Mouse (Mus musculus) midbrain, embryonic 14.5 days (tissue): ENCODE results near the gene Lef1. TPM values are rescaled to one million over a fixed set of nuclear protein-coding genes. Genes with fewer than 3 reads are reported as not detected.

Source experiments
- ATAC-seq: fragments of 200-750 bp; cut with Nextera tagmentation; 2 replicates; pipeline ENCODE4 v1.8.0; 2017; ENCODE audit warnings: moderate number of reproducible peaks, moderate library complexity; ENCODE audit not compliant: low FRiP score, low TSS enrichment
- DNase-seq: peaks from one replicate; pipeline ENCODE4 v3.0.0-alpha.2; 2015
- H3K27ac ChIP-seq: fragments of 300-500 bp; sonication (generic); replicated peaks from 2 replicates; pipeline ENCODE4 v1.5.1; 2014; ENCODE audit warnings: mild to moderate bottlenecking, low read depth, low read length, moderate library complexity
- H3K27me3 ChIP-seq: fragments of 300-500 bp; sonication (generic); 2 replicates; pipeline ENCODE4 v1.6.1; 2014; ENCODE audit warnings: low read length, control low read depth, mixed read lengths; ENCODE audit not compliant: control insufficient read depth, insufficient read depth
- H3K36me3 ChIP-seq: fragments of 300-500 bp; sonication (generic); 2 replicates; pipeline ENCODE4 v1.6.1; 2014; ENCODE audit warnings: low read length, control low read depth; ENCODE audit not compliant: control insufficient read depth, insufficient read depth
- H3K4me1 ChIP-seq: fragments of 300-500 bp; sonication (generic); 2 replicates; pipeline ENCODE4 v1.6.1; 2014; ENCODE audit warnings: mild to moderate bottlenecking, antibody characterized with exemption, low read length, control low read depth; ENCODE audit not compliant: control insufficient read depth, insufficient read depth
- H3K4me2 ChIP-seq: fragments of 300-500 bp; sonication (generic); 2 replicates; pipeline ENCODE4 v1.6.1; 2014; ENCODE audit warnings: mild to moderate bottlenecking, low read length, moderate library complexity
- H3K4me3 ChIP-seq: fragments of 300-500 bp; sonication (generic); replicated peaks from 2 replicates; pipeline ENCODE4 v1.5.1; 2014; ENCODE audit warnings: low read depth, low read length
- H3K9ac ChIP-seq: fragments of 300-500 bp; sonication (generic); replicated peaks from 2 replicates; pipeline ENCODE4 v1.6.1; 2014; ENCODE audit warnings: mild to moderate bottlenecking, low read length, moderate library complexity
- H3K9me3 ChIP-seq: fragments of 300-500 bp; sonication (generic); 2 replicates; pipeline ENCODE4 v1.6.1; 2016; ENCODE audit warnings: low read length, control low read depth, mixed read lengths; ENCODE audit not compliant: control insufficient read depth
- WGBS: fragments of 180-500 bp; shearing (Covaris S2); extraction: QIAGEN DNeasy Blood & Tissue Kit; methylation state at CpG from one replicate; pipeline ENCODE4 v1.1.7; 2014; 5-methylcytosine and 5-hydroxymethylcytosine counted together
- polyA plus RNA-seq: library from polyadenylated mRNA; unstranded; fragments of >200 nt; fragmentation: Nextera tagmentation; extraction: Ambion mirVana; gene quantifications from 2 replicates; pipeline ENCODE4 v1.2.1, GENCODE M21; 2014

Gene Lef1
- polyA plus RNA-seq, 1 experiment from 2014 or later, result 93.8 TPM

DNA sequence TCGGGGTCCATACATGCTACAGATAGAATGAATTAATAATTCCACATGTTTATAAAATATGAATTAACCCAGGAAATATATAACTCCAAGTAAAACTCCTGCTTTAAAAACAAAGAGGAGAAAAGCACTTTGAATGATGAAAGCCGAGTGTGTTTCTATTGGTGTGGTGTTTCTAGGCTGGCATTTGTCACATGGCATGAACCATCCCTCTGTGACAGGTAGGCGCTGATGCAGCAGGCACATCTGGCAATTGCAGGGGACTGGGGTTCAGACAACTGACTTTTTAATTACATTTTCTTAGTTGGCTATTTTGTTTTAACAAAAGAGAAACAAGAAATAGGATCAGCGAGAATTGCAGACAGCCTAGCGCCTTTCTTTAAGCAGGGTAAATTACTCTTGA is 31.6 kb upstream of the Lef1 start:
- Histone ChIP-seq H3K27ac (peak overlapping the region; percentile 62), H3K4me1 (0 out of 2 replicates have a peak, but pooled peaks cover 4% of the 10 kb centered on the region), H3K9me3 (no peaks in the 10 kb centered on the region), H3K9ac (no peak overlapping the region), H3K4me2 (0 out of 2 replicates have a peak overlapping the region, but pooled peaks have one; percentile 2), H3K36me3 (no peaks in the 10 kb centered on the region), H3K4me3 (no peak overlapping the region), H3K27me3 (no peaks in the 10 kb centered on the region)
- DNase-seq (peak; percentile 37), ATAC-seq (no peak)
- 42% methylated on average over 5 of the region's 5 CpGs for WGBS

DNA sequence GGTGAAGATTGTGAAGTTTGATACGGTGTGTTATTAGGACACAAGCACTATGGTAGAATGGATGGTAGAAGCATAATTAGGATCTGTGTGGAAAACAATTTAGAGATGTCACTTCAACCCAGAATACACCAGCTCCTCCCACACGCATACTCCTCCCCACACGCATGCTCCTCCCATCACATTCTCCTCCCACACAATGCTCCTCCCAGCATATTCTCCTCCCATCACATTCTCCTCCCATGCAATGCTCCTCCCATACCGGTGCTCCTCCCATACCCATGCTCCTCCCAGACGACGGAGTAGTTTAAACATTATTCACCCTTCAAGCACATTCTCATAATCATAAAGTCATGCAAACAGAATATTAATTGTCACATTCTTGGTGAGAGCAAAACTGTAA is 26.5 kb upstream of the Lef1 start:
- H3K4me3 ChIP-seq, result no peak overlapping the region
- 55% methylated on average over 6 of the region's 6 CpGs for WGBS
- H3K9me3 ChIP-seq, result no peaks in the 10 kb centered on the region
- no peak overlapping the region for H3K27ac ChIP-seq
- peaks cover 17% of the 10 kb centered on the region for H3K4me1 ChIP-seq
- no peaks in the 10 kb centered on the region for H3K27me3 ChIP-seq
- H3K9ac ChIP-seq, result no peak overlapping the region
- H3K4me2 ChIP-seq, result no peak overlapping the region
- DNase-seq, result no peak
- H3K36me3 ChIP-seq, result no peaks in the 10 kb centered on the region
- ATAC-seq, result no peak

DNA sequence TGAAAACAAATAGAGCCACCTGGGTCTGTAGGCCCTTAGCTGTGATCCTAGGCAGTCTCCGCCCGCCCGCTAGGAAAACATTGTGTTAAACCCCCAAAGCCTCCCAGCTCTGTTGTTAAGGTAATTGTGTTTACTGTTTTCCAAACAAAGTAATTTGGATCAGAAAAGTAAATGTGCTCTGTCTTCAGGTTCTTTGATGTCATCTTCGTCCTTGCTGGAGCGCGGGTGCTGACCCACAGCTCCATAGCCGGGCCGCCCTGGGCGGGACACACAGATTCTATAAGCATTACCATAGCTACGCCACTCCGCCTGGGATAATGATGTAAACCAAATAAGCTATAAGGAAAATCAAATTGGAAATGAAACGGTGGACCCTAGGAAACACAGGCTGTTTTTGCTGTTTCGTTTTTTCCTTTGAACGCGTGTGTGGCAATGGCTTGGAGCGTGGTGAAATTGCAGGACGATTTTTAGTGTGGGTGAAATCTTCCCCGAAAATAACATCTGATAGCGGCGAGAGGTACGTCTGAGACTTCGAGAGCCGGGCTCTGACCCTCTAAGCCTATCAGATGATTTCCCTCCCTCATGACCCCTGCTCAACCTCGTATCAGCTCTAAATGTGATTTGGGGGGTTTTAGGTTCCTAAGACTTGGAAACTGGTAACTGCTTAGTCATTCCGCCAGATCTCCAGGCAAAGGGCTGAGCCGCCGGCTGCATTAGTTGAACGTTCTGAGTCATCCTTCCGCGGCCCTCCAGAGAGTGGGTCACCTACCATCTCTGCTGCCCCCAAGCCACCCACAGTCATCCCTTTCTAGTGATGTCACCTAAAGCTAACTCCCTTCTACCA is 25.3 kb upstream of the Lef1 start:
- no peaks in the 10 kb centered on the region for H3K27me3 ChIP-seq
- H3K4me2 ChIP-seq, result peak overlapping the region; percentile 54
- H3K9me3 ChIP-seq, result no peaks in the 10 kb centered on the region
- peak overlapping the region; percentile 31 for H3K4me3 ChIP-seq
- H3K36me3 ChIP-seq, result no peaks in the 10 kb centered on the region
- 3% methylated on average over 30 of the region's 30 CpGs for WGBS
- H3K4me1 ChIP-seq, result peaks cover 13% of the 10 kb centered on the region
- no peak overlapping the region for H3K27ac ChIP-seq
- peak overlapping the region; percentile 6; the same call in 1 of the 2 replicates for H3K9ac ChIP-seq
- DNase-seq (peak; percentile 77), ATAC-seq (peak; percentile 34; the same call in 1 of the 2 replicates)

DNA sequence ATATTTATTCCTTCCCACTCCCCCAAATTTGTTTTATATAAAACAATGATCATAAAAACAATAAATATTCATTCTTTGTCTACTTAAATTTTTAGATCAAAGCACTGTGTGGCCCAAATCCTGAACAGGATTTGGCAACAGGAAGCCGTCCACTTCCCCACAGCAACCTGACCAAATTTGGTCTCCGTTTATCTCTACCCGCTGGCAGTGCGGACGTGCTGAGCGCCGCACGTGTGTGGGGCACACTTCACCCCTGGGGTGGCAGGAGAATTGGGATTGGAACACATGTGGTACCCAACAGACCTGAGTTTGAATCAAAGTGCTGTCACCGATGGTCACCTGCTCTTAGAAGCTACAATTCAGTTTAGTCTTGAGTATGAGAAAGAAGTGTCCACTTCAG is 24.3 kb upstream of the Lef1 start:
- no peaks in the 10 kb centered on the region for H3K36me3 ChIP-seq
- H3K4me2 ChIP-seq, result no peak overlapping the region
- WGBS, result 77% methylated on average over 9 of the region's 9 CpGs
- no peak overlapping the region for H3K4me3 ChIP-seq
- H3K4me1 ChIP-seq, result peaks cover 13% of the 10 kb centered on the region
- ATAC-seq, result no peak
- no peak overlapping the region for H3K9ac ChIP-seq
- DNase-seq, result no peak
- no peaks in the 10 kb centered on the region for H3K27me3 ChIP-seq
- no peak overlapping the region for H3K27ac ChIP-seq
- H3K9me3 ChIP-seq, result no peaks in the 10 kb centered on the region

DNA sequence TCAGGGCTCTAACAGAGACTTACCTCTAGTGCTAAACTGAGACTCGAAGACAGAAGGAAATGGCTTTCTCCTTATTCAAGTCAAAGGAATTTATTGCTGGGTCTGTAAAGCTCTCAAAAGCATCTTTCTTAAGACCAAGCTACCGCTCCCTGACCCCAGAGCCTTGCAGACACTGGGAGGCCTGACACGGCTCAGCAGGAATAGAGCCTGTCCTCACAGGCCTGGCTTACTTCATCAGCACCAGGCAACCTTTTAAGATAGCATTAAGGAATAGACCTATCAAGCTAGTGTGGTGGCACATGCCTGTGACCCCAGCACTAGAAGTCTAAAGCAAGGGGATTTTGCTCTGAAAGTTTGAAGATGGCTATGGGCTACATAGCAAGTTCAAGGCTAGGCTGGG is 20.6 kb upstream of the Lef1 start:
- H3K27me3 ChIP-seq, result no peaks in the 10 kb centered on the region
- no peaks in the 10 kb centered on the region for H3K9me3 ChIP-seq
- ATAC-seq, result no peak
- H3K27ac ChIP-seq, result no peak overlapping the region
- H3K4me3 ChIP-seq, result no peak overlapping the region
- no peak overlapping the region for H3K4me2 ChIP-seq
- WGBS, result 36% methylated on average over 3 of the region's 3 CpGs
- H3K36me3 ChIP-seq, result no peaks in the 10 kb centered on the region
- no peak overlapping the region for H3K9ac ChIP-seq
- peaks cover 6% of the 10 kb centered on the region; the same call in 1 of the 2 replicates for H3K4me1 ChIP-seq
- no peak for DNase-seq

DNA sequence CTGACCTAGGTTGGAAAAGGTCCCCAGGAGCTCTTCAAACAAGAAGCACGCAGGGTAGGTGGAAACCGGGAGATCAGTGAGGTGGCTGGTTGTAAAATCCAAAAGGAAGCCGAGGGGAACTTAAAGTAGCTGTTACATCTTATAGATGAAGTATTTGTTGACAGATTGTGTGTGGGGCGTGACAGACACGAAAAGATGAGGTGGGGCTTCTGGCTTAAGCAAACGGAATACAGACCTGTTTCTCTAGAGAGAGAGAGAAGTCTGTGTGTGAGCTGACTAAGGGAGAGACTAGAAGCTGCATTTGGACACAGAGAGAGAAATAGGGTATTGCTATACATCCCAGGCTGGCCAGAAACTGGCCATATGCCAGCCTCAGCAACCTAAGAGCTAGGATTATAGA is 18.2 kb upstream of the Lef1 start:
- no peaks in the 10 kb centered on the region for H3K4me1 ChIP-seq
- H3K4me3 ChIP-seq, result no peak overlapping the region
- 76% methylated on average over 6 of the region's 6 CpGs for WGBS
- no peak overlapping the region for H3K27ac ChIP-seq
- no peak overlapping the region for H3K9ac ChIP-seq
- DNase-seq (no peak), ATAC-seq (no peak)
- no peaks in the 10 kb centered on the region for H3K9me3 ChIP-seq
- H3K36me3 ChIP-seq, result no peaks in the 10 kb centered on the region
- H3K4me2 ChIP-seq, result no peak overlapping the region
- no peaks in the 10 kb centered on the region for H3K27me3 ChIP-seq

DNA sequence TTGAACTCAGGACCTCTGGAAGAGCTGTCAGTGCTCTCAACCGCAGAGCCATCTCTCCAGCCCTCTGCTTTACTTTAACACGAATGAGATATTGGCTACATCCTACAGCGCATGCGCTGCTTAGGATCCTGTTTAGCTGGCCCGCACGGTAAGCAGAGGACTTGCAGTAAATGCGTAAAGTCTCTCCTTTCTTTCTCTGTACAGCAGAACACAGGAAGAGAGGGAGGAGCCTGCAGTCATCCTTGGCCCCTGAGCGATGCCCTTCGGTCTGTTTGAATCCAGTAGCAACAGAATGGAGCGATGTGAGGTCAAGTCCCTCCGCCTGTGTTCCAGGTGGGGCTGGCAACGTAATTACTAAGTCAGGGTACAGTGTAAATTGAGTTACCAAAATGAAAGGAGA is 16.5 kb upstream of the Lef1 start:
- Histone ChIP-seq H3K9me3 (no peaks in the 10 kb centered on the region), H3K4me1 (no peaks in the 10 kb centered on the region), H3K36me3 (no peaks in the 10 kb centered on the region), H3K9ac (no peak overlapping the region), H3K27me3 (no peaks in the 10 kb centered on the region), H3K4me2 (no peak overlapping the region), H3K27ac (no peak overlapping the region), H3K4me3 (no peak overlapping the region)
- ATAC-seq, result no peak
- no peak for DNase-seq
- WGBS, result 84% methylated on average over 12 of the region's 12 CpGs

DNA sequence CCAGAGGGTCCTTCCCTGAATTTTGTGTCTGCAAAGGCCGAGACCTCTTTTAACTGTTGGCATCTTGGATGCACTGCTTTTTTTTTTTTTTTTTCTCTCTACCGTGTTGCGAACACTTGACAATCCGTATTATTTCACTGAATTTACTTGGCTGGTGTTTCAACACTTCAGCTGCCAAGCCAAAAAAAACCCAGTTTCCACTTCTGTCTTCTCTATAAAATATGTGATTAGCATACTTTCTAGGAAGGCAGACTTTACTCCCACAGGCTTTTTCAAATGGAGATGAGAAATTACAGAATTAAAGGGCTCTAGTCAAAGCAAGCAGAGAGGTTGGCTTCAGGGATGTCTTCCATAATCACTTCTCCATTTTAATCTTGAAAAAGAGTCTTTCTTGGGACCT is 14.2 kb upstream of the Lef1 start:
- Histone ChIP-seq H3K27ac (no peak overlapping the region), H3K4me3 (no peak overlapping the region), H3K36me3 (no peaks in the 10 kb centered on the region), H3K4me2 (no peak overlapping the region), H3K4me1 (no peaks in the 10 kb centered on the region), H3K27me3 (no peaks in the 10 kb centered on the region), H3K9me3 (no peaks in the 10 kb centered on the region), H3K9ac (no peak overlapping the region)
- DNase-seq, result no peak
- 76% methylated on average over 4 of the region's 4 CpGs for WGBS
- ATAC-seq, result no peak

DNA sequence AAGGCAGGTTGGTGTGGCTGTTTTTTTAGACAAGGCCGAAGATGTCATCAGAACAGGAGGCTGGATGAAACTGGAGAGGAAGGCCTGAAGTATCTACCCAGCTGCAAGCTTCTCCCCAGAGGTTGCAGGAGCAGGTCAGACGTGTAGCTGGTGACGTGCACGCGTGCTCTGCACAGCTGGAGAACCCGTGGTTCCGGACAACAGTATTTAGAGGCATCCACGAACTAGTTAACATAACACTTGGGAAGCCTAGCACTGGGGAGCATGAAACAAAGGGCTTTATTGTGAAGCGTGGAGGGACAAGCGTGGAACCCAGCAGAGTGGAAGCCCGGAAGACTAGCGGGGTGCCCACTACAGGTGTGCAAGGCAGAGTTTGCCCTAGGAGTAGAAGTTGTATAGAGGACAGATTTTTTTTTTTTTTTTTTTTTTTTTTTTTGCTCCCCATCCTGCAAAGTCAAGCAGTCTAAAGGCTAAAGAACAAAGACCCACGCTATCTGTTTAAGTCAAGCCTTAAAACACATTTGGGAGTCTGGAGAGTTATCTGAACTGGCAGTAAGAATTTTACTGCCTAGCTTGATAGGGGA is 8.0 kb upstream of the Lef1 start:
- H3K4me3 ChIP-seq, result no peak overlapping the region
- WGBS, result 19% methylated on average over 13 of the region's 13 CpGs
- no peak overlapping the region for H3K4me2 ChIP-seq
- H3K4me1 ChIP-seq, result peaks cover 10% of the 10 kb centered on the region
- ATAC-seq (no peak), DNase-seq (no peak)
- H3K36me3 ChIP-seq, result no peaks in the 10 kb centered on the region
- H3K9ac ChIP-seq, result no peak overlapping the region
- peaks cover 18% of the 10 kb centered on the region; the same call in 1 of the 2 replicates for H3K27me3 ChIP-seq
- H3K9me3 ChIP-seq, result no peaks in the 10 kb centered on the region
- no peak overlapping the region for H3K27ac ChIP-seq
